Mouse (Mus musculus): Measurements from ENCODE around the gene Tmed9. TPM values are rescaled to one million over a fixed set of nuclear protein-coding genes. Genes with fewer than 3 reads are reported as not detected.

The Tmed9 gene
- total RNA-seq (2021): 145 and 156 TPM in 2 replicates
- long read RNA-seq, experiment 1, transcript Tmed9-201 (5 exons, 1,420 nt): major isoform, 63 of 93 reads
- long read RNA-seq, experiment 1, partial matches to known transcripts: 29 of 93 reads
- long read RNA-seq, experiment 1, other reads (novel, unspliced or antisense): 1 of 93 reads
- long read RNA-seq, experiment 2, transcript Tmed9-201 (5 exons, 1,420 nt): major isoform, 26 of 63 reads
- long read RNA-seq, experiment 2, partial matches to known transcripts: 35 of 63 reads
- long read RNA-seq, experiment 2, other reads (novel, unspliced or antisense): 1 of 63 reads

DNA sequence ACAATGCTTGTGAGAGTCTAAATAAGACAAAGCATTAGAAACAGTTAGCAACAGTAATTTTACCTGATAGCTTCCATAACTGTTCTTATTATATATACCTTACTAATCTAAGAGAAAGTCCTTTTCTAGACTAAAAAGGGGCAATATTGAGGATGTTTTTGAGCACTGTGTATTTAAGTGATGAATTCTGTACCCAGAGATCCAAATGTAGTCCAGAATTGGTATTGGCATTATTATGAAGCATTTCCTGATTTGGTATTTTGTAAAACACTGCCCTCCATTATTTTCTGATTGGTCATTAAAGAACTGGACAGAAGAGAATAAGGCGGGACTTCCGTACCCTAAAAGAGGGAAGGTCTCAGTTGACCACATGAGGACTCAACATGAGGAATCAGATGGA, at the start of gene Tmed9:
TSS of gene Tmed9 (plus strand) at position 301 of the 400 bp plus-strand sequence.
- DNase-seq: no peak

DNA sequence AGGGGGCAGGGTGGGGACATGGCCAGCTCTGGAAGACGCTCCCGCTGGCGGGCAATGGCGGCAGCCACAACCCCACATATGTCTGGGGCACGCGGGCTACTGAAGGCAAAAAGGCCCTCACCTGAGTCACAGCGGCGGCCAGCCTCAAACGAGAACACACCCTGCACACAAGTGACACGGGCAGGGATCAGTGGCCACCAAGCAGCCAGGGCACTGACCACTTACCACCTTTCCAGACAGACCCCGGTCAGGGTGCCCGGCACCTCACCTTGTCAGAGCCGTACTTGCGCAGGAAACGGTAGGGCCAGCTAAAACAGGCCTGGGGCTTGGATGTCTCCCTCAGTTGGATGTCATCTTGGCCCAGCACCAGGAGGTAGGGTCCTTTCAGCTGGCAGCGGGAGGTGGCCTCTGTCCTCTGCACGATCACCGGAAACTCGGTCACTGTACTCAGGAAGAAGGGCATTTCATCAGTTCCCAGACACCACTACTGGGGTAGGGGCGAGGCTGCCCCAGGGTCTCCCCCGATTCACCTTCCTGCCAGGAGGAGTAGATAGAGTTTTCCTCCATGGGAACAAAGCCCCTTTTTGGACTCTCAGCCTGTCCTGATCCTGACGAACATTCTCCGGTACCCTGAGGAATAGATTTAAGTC, 49.5 kb upstream of the Tmed9 start:
- no peak for DNase-seq

DNA sequence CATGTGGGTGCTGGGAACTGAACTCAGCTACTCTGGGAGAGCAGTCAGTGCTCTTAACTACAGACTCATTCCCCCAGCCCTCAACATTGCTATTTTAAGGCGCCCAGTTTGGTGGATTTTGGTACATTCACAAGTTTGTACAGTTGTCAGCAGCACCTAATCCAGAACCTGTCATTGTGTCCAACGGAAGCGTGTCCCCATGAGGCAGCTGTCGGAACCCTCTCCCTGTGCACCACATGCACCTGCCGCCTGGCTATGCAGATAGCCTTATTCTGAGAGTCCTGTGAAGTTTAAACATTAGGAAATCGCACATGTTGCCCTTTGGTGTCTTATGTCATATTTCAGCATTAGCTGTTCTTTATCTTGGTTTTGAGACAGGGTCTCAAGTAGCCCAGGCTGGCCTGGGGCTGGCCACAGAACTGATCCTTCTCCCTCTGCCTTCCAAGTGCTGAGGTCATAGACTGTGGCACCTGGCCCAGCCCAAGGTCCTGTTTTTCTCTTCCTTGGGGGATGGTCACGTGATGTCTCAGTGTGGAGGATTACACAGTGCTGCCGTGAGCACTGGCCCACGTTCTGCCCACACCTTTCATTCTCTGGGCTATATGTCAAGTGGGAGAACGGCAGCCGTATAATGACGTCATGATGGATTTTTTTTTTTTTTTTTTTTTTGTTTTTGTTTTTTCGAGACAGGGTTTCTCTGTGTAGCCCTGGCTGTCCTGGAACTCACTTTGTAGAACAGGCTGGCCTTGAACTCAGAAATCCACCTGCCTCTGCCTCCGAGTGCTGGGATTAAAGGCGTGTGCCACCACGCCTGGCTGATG, 47.6 kb upstream of the Tmed9 start:
- DNase-seq: no peak

DNA sequence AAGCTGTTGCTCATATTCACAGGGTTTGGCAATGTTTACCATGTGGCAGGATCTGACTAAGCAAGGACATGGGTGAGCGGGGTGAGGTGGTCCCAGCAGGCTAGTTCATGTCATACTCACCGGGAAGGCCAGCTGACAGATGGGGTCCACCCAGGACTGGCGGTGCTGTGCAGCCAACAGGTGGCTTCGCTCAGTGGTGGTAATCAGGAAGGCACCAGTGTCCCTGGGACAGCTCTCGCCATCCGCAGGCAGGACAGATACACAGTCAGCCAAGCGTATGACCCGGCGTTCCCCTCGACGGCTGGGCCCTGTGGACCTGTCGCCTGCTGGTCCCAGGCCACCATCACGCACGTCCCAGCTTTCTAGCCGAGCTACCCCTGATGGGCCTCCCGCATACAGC, 46.3 kb upstream of the Tmed9 start:
- DNase-seq: no peak

DNA sequence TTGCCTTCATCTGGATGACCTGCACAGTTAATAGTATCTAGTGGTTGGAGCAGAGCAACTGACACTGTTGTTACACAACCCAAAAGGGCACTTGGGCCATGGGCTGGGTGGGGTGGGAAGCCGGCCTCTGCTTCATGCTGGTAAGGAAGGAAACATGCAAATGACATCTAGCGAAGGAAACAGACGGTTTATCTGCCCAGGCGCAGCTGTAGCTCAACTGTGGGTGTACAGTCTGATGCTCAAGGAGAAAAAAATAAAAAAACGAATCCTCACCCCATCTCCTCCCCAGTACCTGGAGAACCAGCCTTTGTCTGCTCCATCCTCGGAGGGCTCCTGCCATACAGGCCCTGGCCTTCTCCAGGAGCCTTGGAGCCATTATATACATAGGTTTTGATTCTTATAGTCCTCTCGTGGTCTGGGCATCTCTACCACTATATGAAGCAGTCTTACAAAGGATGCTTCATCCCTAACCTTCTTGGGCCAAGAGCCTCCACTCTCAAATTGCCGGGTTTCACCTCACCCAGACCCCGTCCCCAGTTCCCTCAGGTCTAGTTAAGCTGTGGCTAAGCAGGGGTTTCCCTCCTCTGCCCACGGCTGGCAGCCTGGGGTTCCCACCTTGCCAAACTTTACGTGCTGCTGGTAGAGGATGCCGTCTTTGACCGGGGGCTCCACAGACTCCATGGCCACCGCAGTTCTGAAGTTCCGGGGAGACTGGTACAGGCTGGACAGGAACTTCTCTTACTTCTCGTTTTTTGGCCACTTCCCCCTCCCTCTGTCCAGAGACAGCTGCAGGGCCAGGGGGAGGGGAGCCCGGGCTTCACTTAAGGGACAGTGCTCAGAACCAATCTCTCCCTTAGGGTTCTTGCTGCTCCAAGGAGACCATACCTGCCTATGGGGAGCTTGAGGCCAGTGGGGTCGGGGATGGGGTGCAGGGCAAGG, 45.4 kb upstream of the Tmed9 start:
- DNase-seq: no peak

DNA sequence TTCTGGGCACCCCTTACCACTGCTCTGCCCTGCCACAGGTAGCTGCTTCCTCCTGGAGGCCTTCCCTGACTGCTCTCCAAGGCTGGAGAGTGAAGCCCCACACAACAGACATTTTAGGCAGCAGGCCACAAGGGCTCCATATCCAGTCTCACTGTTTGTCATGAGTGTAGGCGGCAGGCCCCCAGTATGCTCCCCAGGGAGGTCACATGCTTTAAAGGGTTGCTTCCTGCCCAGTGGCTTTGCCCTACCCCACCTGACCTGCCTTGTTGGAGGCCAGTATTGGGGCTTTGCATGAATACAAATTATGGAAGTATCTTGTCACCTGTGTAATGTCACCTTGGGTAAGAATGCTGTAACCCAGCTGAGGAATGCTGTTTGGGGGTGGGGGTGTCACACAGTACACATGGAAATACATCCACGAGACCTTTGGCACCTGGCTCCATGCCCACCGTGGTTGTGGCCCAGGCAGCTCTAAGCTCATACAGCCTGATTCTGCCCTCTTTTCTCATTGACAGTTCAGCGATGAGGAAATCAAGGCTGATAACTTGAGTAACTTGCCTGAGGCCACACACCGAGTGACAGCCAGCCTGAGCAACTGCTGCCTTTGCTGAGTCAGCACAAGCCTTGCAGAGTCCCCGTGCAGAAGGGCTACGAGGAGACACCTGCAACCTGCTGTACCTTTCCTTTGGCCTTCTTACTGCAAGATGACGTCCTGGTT, 44.2 kb upstream of the Tmed9 start, which contains the start of gene Dok3:
TSS of gene Dok3 (minus strand) at position 99 of the 718 bp plus-strand sequence.
- DNase-seq: peak; percentile 53

DNA sequence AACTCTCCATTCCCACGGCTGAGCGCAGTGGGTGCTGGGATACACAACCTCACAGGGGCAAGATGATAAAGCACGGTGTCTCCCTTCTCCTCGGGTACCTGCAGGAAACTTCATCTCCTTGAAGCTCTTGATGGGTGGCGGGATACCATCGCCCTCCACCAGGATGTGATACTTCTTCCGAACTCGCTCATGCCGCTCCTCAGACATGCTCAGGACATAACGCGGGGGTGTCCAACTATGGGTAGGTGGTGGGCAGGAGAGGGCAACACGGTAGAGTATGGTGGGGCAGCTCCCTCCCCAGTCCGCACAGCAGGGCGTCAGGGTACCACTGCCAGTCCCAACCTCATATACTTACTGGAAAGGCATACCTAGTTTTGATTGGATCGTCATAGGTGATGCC, 38.3 kb upstream of the Tmed9 start:
- no peak for DNase-seq

- DNase-seq: no peak
Measured at GRCm38 (mm10) chr13:55535796-55536193, 37.7 kb upstream of the Tmed9 start.

DNA sequence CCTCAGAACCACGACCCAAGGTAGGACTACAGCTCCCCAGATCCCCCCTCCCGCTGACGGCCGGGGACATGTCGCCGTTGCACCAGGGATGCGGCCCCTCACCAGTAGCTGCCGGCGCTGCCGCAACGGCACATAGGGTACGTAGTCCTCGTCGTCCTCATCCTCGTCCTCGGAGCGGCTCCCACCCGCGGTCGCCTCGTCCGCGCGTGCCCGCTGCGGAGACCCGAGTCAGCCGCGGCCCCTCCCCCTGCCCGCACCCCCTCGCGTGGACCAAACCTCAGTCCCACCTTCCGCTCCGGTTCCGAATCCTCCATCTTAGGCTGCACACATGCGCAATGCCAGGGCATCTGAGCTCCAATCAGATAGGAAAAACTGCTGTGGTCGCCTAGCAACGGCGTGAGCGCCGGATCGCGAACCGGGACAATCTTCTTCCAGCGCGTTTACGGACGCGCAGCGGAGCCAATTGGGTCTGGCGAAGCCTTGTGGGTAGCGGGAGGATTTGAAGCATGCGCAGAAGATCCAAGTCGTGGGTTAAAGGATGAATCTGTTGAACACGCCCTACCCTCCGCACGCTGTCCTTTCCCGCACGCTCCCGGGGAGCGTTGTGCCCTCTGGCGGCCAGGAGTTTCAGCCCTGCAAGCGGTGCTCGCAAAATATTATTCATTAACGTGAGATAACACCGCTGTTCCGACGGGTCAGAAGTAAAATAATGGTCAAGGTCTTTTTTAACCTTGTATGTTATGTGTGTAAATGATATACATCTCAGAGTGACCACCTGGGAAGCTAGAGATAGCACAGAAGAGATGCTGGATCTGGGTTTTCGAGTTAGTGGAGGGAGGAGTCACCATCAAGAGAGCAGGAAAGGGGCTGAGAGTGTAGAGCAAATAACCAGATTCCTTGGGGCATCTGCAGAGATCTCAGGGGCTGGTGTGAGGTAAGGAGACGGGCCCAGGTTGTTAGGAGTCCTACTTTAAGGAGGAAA, 37.0 kb upstream of the Tmed9 start, which contains the start of gene Ddx41:
TSS of gene Ddx41 (minus strand) at position 465 of the 982 bp plus-strand sequence.
- peak; percentile 98 for DNase-seq

DNA sequence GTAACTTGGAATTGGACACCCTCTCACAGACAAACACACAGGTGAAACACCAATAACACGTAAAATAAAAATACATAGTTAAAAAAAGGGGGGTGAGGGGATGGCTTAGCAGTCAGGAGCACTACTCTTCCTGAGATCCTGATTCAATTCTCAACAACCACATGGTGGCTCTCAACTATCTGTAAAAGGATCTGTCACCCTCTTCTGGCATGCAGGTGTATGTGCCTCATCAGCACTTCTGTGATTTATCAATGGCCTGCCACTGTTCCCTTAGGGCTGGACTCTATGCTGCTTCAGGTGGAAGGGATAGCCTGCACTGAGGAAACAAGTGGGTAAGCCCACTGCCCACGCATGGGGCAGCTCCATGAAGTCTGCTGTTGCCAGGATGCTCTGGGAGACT, 32.6 kb upstream of the Tmed9 start:
- DNase-seq: peak; percentile 43

DNA sequence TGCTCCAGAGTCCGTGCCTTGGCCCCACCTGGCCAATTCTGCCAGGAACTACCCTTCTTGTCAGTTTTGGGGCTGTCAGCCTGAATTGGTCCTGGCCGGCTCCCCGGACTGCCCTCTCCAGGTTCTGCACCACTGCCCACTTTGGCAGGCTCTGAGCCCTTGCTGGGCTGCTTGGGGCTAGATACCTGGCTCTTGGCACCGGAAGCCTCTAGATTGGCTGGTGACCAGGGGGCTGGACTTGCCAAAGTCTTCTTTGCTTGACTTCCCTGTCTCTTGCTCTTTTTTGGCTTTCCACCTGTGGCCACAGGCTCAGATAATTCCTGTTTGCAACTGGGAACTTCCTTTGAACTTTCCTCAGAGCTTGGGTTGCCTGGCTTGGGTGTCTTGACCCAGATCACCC, 30.6 kb upstream of the Tmed9 start:
- DNase-seq: no peak

GRCm38 (mm10) chr13:55543447-55543846, 30.1 kb upstream of the Tmed9 start:
- no peak for DNase-seq

GRCm38 (mm10) chr13:55544792-55545191, 28.7 kb upstream of the Tmed9 start:
- DNase-seq: no peak

GRCm38 (mm10) chr13:55547916-55548315, 25.6 kb upstream of the Tmed9 start:
- DNase-seq: no peak

- peak; percentile 71 for DNase-seq
Measured at GRCm38 (mm10) chr13:55548426-55548825, 25.1 kb upstream of the Tmed9 start.

GRCm38 (mm10) chr13:55549061-55549460, 24.5 kb upstream of the Tmed9 start:
- DNase-seq: peak; percentile 48

GRCm38 (mm10) chr13:55555921-55556320, 17.6 kb upstream of the Tmed9 start:
- no peak for DNase-seq

DNA sequence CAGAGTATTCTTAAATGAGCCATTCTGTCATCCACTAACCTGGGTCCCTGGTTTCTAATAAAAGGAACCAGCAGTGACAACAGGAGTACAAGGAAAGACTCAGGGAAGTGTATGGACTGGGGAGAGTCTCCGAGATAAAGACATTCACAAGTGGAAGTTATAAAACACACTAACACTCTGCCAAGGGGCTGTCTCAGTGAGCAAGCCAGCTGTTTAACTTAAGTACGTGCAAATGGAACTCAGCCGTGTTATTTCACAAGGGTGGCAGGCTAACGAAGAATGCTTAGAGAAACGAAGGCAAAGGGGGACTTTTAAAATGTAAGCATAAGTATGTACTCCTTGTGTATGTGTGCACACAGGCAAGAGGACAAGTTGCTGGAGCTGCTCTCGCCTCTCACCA, 16.0 kb upstream of the Tmed9 start:
- DNase-seq: no peak

GRCm38 (mm10) chr13:55563266-55563879, 10.2 kb upstream of the Tmed9 start:
- no peak for DNase-seq
